Mouse (Mus musculus) liver, embryonic 12.5 days (tissue): ENCODE data around the gene Gm44503. TPM values are rescaled to one million over a fixed set of nuclear protein-coding genes. Genes with fewer than 3 reads are reported as not detected.

Experiments
- microRNA-seq: library from miRNA; unstranded; fragments of <30 nt; microRNA quantifications from one replicate; pipeline ENCODE4, GENCODE M21; 2017
- polyA plus RNA-seq: library from polyadenylated mRNA; unstranded; fragments of >200 nt; fragmentation: Nextera tagmentation; extraction: Ambion mirVana; gene quantifications from 2 replicates; pipeline ENCODE4 v1.2.1, GENCODE M21; 2016

Gene Gm44503
- polyA plus RNA-seq, 1 experiment from 2014 or later = 0.13 TPM

Small RNAs within 50 kb of the gene (microRNA-seq; reads per million reads assigned to microRNA genes)
- not detected for gene Gm27353

Other genes with a start within 250 kb of the Gm44503 start
- gene Prtg, start 152.0 kb upstream of the Gm44503 start, polyA plus RNA-seq = 0.37 and 0.52 TPM in 2 replicates
- gene Pygo1, start 33.2 kb upstream of the Gm44503 start, polyA plus RNA-seq = 0.35 and 0.48 TPM in 2 replicates
- 0.10 and 0.37 TPM in 2 replicates for gene Dyx1c1, start 67 bp upstream of the Gm44503 start, polyA plus RNA-seq
- gene Ccpg1os, start 26.5 kb downstream of the Gm44503 start, polyA plus RNA-seq = 4.4 and 4.6 TPM in 2 replicates
- 12.6 and 13.0 TPM in 2 replicates for gene Ccpg1, start 26.6 kb downstream of the Gm44503 start, polyA plus RNA-seq
- 8.0 and 8.3 TPM in 2 replicates for gene Pigb, start 81.5 kb downstream of the Gm44503 start, polyA plus RNA-seq
- gene Rab27a, start 86.0 kb downstream of the Gm44503 start, polyA plus RNA-seq = 4.8 and 5.2 TPM in 2 replicates
- not detected in 2 replicates for gene Khdc3, start 143.0 kb downstream of the Gm44503 start, polyA plus RNA-seq
- gene Gm20509, start 143.6 kb downstream of the Gm44503 start, polyA plus RNA-seq = not detected in 2 replicates
- 92.7 and 93.7 TPM in 2 replicates for gene Rsl24d1, start 154.6 kb downstream of the Gm44503 start, polyA plus RNA-seq